Mouse (Mus musculus): ENCODE measurements around the gene Fpgs. TPM values are rescaled to one million over a fixed set of nuclear protein-coding genes. Genes with fewer than 3 reads are reported as not detected.

The Fpgs gene
- polyA plus RNA-seq, 1 experiment, result 36.3 TPM

DNA sequence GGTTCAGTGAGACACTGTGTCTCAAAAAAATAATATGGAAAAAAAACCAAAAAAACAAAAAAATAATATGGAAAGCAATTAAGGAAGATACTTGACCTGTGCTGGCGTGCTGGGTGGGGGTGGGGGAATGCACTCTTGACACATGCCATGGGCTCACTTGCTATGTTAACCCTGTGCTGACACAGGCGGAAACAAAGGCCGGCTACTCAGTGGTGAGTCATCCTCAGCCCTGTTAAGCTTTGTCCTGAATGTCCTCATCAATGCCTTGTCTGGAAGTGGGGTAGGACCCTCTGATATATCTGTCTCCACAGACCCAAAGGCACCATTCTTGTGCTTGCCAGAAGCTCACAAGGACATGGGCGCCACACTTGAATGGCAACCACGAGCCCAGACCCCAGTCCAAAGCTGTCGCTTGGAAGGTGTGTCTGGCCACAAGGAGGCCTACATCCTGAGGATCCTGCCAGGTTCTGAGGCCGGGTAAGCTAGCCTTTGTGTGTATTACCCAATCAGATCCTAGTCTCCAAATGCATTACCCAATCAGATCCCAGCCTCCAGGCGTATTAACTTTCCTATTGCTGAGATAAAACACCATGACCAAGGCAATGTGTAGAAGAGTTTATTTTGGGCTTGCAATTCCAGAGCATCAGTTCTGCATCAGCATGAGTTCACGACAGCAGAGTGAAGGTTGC lies 31.9 kb downstream of the Fpgs start:
- no peak for DNase-seq (ENCODE audit: low spot score)

DNA sequence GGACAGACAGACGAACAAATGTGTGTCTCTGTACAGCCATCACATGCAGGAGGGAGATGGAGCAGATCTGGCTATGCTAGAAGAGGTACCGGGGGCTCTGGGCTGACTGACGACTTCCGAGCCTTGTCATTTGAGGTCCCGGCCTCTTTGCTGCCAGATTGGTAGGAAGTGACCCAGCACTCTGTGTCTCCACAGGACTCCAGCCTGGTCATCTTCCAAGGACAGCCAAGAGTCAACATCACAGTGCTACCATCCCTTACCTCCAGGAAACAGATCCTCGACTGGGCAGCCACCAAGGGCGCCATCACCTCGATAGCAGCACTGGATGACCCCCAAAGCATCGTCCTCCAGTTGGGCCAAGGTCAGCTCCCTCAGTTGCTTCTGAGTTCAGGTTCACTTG lies 32.8 kb downstream of the Fpgs start:
- DNase-seq (ENCODE audit: low spot score), result no peak

DNA sequence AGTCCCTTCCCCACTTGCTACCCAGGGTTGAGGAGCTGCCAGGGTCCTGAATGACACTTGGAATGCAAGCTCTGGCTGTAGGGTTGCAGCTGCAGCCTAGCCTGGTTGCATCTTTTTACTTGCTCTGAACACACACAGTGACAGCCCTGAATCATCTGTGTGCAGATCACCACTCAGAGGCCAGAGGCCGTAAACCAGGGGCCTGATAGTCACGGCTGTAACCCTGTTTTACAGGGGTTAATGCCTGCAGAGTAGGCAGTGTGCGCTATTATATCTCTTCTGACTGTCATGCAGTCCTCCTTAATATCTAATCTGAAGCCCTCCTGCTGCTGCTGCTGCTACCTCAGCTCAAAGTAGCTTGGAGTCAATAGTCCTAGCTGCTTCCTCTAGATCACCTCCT lies 34.1 kb downstream of the Fpgs start:
- no peak for DNase-seq (ENCODE audit: low spot score)

DNA sequence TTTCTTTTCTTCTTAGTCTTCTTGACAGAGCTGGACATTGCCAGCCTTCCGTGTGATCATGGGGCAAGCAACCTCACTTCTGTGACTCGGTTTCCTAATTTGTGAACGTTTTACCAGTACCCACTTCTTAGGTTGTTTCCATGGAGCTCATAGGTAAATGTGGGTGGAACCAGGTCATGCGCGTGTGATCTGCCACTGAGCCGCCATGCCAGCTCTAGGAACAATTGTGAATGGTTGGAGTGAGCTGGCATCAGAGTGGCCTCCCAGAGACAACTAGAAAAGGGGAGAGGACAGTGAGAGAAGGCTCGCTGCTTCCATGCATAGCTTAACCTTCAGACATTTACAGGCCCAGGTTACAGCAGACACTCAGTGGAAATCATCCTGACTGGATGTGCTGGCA lies 35.8 kb downstream of the Fpgs start:
- DNase-seq (ENCODE audit: low spot score), result no peak

DNA sequence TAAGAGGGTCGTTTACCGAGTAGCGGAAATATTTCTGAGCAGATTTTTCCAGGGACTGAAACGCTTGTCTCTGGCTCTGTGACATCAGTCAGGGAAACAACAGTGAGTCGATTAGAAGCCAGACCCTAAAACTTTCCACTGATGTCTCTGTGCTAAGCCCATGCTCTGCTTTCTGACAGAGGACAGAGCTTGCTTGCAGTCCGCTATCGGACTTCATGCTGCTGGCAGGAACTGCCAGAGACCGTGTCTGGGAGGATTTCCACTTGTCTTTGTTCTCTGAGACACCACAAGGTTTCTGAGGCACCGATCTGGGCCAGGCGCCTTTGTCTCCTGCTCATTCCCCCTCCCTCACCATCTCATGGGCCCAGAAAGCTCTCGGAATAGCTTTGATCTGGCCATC lies 36.2 kb downstream of the Fpgs start:
- no peak for DNase-seq (ENCODE audit: low spot score)

DNA sequence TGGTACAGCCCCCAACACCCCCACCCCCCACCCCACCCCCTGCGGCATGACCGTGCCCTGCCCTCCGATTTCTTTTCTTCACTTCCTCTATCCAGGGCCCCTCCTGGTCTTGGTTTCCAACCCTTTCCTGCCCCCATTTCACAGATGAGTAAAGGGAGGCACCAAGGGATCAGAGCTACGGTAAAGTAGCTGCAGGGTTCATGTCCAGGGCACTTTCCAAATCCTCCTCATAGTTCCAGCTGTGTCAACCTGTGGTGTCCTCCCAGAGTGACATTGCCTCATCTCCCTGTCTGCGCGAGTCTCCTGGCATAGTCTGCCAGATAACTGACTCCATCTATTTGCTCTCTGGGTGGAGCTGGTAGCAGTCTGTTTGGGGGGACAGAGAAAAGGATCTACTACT lies 38.1 kb downstream of the Fpgs start:
- DNase-seq (ENCODE audit: low spot score), result no peak

DNA sequence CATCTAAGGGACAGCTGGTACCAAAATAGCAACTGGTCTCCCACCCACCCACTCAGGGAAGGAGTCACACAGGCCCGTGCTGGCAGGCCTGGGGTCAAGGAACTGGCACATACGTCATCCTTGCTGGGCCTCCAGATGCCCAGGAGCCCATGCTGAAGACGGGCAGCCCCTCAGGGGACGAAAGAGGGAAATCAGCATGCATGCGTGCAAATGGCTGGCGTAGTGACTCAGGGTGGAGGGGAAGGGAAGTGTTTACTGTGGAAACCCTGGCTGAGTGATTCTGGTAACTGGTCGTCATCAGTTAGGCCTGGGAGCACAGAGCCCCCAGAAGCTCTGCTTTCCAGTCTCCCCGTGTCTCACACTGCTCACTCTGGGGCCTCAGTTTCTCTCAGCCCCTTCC lies 38.6 kb downstream of the Fpgs start:
- no peak for DNase-seq (ENCODE audit: low spot score)

DNA sequence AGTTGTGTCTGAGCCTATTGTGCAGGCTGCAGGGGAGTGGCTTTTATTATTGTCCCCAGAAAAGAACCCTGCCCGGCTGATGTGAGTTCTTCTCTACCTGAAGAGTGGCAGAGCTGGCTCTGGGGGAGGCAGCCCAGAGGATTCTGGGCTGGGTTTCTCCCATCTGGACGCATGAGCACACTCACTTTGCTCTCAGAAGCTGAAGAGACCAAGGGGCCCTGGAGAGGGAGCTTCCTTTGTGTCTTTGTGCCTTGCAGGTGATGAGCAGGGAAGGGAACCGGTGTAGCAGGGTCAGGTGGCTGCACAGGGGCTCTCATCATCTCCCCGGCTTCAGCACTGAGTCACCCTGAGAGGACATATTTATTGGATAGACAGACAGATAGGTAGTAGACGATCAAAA lies 41.7 kb downstream of the Fpgs start:
- no peak for DNase-seq (ENCODE audit: low spot score)

DNA sequence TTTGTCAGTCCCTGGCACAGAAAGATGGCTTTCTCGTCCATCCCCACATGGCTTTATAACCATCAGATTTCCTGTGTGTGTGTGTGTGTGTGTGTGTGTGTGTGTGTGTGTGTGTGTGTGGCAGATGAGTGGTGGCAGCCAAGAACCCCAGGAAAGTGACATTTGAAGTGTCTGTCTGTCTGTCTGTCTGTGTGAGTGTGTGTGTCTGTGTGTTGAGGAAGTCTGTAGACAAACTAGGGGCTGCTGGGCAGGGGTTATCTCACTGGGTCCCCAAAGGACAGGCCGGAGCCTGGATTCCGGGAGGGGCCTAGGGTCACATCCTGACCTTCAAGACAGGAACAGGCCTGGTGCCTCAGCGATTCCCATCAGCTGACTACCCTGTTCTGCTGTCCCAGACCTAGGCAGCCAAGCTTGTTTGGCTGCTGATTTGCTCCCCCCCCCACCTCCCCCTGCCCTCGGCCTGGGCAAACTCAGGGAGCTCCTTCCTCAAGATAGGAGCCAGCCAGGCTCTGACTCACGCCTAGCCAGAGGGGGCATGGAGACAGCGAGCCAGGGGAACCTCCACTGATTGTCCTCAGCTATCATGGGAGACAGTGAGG lies 42.3 kb downstream of the Fpgs start:
- no peak for DNase-seq (ENCODE audit: low spot score)

DNA sequence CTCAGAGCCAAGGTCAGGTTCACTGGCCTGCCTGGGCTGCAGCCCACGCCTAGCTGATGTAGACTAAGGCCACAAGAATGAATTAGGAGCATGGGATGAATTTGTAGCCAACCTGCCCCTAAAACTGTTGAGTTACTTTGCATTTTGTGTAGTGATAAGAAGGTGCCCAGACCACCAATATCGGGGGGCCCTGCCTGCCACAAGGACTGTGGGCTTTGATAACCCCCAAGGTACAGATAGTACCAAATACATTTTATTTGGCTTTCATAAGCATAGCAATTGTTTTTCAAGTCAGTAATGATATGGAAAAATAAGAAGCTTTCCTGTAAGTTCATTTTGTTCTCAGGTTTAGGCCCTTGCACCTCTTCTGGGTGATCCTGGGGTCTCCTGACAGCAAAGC lies 45.1 kb downstream of the Fpgs start:
- DNase-seq (ENCODE audit: low spot score), result no peak

DNA sequence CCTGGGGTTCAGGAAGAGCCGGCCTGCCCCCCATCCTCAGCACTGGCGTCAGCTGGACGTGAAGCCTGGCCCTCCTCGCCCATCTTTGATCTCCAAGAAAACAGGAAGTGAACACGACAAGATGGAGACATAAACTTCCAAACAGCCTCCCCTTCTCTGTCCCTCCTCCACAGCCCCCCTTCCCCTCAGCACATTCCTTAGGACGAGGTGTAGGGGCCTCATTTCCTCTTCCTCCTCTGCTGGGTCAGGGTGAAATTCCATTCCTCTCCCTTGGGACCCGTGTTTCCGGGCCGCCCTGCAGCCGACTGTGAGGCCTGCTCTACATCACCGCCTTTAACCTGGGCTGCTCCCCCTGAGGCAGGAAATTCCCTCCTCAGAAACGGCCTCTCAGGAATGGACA lies 48.1 kb downstream of the Fpgs start:
- no peak for DNase-seq (ENCODE audit: low spot score)

DNA sequence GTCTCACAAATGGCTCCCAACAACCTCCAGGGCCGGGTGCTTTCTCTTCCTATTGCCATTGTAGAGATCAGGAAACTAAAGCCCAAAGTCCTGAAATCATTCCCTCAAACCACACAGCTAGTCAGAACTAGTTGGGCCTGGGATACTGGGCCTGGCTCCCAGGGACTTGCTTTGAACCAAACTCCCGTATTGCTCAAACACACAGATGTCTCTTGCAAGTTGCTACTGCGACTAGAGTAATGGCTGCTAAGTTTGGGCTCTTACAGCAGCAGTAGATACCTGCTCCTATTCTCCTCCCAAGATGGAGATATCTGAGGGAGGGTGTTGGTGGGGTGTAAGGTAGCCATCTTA lies 48.6 kb downstream of the Fpgs start:
- DNase-seq (ENCODE audit: low spot score), result no peak

DNA sequence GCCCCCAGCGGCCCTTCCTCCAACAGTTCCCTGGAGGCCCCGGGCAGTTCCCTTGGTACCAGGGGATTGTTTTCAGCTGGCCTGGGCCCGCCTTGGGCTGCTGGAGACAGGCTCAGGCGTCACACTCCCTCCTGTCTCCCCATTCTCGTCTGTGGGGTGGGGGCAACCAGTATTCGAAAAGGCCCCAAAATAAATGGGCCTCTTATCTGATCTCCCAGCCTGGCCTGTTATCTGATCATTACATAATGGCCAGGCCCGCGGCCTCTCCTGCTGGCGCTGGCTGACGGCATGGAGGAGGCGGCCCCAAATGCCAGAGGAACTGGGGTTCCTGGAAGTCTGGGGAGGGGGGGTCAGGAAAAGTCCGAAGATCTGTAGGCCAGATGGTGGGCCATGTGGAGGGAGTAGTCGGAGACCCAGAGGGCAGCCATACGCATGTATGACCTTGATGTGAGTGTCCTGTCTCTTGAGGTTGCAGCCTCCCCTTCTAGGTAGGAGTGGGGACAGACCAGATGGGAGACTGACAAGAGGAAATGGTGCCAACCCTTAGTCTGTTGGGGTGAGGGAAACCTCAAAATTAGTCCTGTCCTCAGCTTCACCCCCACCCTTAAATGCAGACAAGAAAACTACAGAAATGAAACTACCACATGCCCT lies 49.1 kb downstream of the Fpgs start:
- no peak for DNase-seq (ENCODE audit: low spot score)

DNA sequence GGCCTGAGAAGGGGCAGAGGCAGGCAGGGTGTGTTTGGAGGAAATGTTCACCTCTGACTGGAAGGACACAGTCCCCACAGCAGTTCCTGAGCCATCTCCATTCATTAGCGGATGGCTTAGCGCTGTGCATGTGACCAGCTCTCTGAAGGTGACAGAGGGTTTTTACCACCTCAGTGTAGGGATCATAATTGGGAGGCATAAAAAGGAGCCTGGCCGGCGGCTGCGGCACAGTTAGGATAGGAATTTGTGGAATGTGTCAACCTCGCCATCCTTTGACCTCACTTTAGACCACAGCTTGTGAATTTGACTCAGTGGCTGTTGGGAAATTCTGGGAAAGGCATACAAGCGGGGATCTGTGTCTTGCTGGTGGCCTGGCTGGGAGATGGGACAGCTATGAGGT lies 50.2 kb downstream of the Fpgs start:
- no peak for DNase-seq (ENCODE audit: low spot score)

DNA sequence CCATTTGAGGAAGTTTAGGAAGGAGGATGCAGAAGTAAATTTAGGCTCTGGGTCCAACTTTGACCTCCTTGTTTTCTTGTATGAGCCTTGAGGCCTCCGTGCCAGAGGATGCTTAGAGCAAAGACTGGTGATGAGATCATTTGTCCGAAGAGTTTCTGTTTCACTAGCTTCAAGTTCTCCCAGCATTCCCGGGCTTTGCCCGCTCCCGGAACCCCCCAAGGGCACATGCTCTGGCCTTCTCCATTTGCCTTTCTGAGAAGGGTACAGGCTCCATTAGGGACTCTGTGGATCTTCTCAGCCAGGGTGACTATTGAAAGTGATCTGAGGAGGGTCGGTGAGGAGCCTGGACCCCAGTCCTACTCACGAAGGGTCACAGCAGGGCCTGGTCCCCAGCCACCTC lies 56.6 kb downstream of the Fpgs start:
- no peak for DNase-seq (ENCODE audit: low spot score)

DNA sequence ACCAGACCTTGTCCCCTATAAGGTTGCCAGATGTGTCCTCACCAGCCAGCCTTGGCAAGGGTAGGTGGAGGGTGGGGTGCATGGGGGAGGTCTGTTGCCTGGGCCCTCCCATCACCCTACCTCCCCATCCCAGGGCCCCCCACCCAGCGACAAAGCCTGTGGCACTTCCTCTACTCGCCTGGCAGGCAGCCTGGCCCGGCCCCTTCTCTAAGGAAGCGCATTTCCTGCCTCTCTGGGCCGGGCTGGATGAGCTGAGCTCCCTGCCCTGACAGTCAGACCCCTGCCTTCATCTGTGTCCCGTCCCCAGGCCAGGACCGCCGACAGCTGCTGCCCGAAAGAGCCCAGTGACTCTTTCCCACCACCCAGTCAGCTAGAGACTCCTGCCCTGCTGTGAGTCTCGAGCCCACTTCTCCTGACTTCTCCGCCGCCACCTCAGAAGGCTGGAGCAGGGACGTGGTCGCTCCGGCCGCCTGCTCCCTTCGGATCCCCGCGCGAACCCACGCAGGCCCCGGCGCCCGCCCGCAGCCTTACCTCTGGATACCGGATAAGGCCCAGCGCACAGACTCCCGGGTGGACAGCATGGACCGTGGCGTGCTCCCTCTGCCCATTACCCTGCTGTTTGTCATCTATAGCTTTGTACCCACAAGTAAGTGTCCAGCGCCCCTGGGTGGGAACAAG lies 57.4 kb downstream of the Fpgs start, which contains the start of gene Eng:
TSS of gene Eng (plus strand) at position 217 of the 678 bp plus-strand sequence.
- no peak for DNase-seq (ENCODE audit: low spot score)

DNA sequence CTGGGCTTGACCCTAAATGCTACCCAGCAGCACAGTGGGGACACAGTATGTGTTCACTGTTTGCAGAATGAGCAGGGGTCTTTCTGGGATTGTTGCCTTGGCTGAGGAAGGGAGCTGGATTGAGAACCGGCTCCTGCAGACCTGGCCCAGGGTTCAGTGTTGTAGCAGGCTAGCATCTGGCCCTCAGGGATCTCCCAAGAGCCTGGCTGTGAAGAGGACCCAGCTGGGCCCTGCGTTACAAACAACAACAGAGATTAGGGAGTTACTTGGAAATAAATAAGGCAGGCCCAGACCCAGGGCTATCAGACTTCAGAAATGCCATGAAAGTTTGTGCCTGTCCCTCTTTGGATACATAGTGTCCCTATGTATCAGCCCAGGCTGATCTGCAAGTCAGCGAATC lies 58.3 kb downstream of the Fpgs start:
- DNase-seq (ENCODE audit: low spot score), result no peak

DNA sequence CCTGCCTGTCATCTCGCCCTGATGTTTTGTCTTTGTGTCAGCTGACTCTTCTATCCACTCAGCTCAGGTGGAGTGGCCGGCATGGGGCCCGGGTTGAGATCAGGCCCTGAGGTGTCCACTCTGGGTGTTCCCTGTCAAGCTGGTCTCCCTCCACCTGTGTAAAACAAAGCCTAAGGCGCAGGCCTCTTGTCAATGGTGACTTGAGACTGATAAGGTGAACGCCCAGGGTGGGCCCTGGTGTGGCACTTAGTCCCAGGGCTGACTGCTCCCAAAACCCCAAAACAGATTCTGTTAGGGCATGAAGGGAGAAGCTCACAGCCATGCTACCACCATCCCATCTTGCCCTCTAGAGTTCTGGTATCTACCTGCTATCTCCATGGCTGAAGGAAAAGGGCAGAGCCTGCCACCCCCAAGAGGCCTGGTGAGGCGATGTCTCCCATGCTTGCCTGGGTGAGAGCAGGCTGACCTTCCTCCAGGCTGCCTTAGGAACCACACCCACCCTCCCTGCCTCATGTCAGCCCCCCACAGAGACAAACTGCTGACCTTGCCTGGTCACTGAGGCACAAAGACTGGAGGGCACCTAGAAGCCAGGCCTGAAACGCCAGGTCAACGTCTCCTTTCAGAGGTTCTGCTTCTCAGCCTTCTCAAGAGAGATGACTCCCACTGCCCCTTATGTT lies 59.0 kb downstream of the Fpgs start:
- DNase-seq (ENCODE audit: low spot score), result no peak

DNA sequence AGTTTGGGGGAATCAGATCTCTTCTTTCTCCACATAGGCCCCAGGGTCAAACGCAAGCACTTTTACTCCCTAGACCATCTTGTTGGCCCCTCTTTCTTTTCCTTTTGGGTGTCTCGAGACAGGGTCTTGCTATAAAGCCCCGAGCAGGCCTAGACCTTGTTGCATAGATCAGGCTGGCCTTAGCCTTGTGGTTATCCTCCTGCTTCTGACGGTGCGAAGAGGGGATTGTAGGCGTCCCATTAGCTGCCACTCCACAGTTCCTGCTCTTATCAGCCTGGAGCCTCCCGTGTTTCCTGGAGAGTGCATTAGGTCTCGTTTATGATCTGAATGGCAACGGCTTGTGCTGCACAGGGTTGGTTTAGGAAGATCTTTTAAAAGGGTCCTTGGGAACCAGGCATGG lies 59.9 kb downstream of the Fpgs start:
- no peak for DNase-seq (ENCODE audit: low spot score)

DNA sequence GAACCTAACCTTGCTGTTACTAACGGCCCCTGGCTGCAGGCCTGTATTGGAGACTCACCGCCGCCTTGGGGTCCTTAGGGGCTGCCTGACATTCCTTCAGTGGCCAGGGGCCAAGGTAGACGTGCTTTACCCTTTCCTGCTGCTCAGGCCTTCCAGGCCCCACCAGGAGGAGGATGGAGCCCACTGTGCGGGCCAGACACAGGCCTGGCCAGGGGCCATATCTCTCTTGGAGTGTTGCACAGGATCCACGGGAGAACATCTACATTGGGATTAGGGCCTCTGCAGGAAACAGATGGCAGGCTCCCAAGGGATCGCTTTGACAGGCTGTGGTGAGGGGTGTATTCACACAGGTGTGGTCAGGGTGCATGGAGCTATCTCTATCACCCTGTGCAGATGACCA lies 61.1 kb downstream of the Fpgs start:
- no peak for DNase-seq (ENCODE audit: low spot score)

DNA sequence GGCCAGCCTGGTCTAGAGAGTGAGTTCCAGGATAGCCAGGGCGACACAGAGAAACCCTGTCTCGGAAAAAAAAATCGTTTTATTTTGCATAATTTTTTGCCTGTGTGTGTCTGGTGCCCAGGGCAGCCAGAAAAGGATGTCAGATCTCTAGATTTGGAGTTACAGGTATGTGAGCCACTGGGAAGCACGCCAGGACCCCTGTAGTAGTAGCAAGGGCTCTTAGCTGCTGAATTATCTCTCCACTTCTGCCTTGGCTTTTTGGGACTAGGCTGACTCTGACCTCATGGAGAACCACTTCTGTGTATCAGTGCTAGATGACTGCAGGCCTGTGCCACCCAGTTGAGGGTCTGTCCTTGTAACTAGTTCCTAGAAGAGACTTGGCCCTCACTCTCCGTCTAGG lies 62.1 kb downstream of the Fpgs start:
- no peak for DNase-seq (ENCODE audit: low spot score)

DNA sequence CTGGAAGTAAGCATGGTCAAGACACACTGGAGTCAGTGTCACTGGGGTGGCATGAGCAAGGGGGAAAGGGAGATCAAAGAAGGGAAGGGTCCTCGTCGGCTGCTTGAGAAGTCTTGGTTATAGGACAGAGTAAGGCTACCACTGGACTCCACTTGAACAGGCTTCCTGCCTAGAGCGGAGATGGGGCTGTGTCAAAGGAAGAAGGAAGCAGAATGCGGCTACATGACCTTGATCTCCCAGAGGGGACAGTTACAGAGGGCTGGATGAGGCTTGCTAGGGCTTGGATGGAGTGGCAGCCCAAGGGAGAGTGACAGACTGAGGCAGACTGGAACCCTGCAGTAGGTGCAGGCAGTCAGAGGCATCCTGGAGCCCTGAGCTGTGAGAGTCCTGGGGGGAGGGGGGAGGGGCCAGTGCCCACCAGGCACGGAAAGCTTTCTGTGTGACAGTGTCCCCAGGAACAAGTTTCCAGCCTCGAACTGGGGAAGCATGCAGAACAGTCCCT lies 63.3 kb downstream of the Fpgs start:
- no peak for DNase-seq (ENCODE audit: low spot score)

All from urinary bladder, adult 2 months (tissue).